Mouse (Mus musculus) frontal cortex, postnatal 14 days (tissue): ENCODE data around the gene Kmt2e.
A peak's percentile ranks its signal among the peaks of the same experiment; 100 is the strongest.

Experiments used
- DNase-seq, 2 experiments: peaks; one replicate each; pipeline ENCODE4 v3.0.0; 2022; ENCODE audit warnings: low spot score in 2 of 2

Kmt2e gene

GRCm38 (mm10) chr5:23410040-23410717, 24.1 kb upstream of the Kmt2e start:
- DNase-seq: no peak

DNA sequence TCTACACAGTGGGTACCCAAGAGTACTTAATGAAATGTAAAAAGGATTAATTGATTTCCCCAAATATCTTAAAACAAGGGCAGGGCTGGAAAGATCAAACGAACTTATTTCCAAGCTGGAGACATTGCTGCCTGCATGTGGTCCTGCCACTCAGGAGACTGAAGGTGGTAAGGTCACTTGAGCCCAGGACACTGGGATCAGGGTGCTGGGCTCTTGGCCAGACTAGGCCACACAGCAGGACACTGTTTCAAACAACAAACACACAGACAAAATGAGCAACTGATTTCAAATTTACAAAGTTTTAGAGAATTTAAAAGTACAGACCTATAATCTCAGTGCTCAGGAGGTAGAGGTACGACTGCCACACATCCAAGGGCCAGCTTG, 23.5 kb upstream of the Kmt2e start:
- no peak for DNase-seq

GRCm38 (mm10) chr5:23411640-23412039, 22.6 kb upstream of the Kmt2e start:
- DNase-seq: peak in 1 of 2 experiments; percentile 29

DNA sequence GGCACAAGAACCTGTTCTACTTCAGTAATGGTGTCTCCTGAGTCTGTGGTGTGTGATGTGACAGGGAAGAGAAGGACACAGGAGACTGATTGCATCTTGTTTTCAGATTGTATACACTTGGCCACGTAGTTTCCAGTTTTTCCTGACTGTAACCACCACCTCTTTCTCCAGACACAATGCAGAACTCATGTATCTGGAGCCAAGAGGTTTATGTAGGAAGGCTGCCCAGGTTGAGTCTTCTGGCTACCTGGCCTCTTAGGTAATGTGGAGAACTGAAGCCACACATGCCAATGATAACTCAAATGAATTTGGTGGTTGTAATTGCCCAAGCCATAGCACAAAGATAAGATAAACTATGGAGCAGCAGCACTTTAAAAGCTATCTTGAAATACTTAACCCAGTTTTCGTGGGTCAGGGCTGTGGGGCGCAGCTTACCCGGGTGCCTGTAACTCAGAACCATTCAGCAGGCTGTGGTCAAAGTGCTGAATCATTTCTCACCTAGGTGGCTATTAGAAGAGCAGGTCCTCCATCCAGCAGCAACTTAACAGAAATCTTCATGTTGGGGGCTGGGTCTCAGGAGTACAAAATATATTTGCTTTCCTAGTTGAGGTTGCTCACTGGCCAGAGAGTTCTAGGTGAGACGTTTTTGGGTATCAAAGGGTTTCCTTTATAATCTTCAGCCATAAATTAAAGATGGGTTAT, 21.8 kb upstream of the Kmt2e start:
- no peak for DNase-seq

DNA sequence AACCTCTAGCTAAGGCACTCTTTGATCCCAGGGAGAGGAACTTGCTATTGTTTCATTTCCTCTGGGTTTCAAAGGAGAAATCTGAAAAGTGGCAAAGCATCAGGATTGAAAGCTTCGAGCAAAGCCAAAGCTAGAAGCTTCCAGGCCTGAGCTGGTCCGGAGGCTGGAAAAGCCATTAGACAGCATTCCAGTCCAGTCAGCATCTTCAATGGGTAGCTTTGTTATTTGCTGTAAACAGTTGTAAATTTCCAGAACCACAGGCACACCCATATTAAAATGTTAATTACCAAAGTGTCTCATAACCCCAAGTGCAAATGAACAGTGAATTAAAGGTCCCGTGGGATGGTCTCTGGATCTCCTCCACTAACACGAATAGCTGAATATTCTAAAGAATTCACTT, 21.2 kb upstream of the Kmt2e start:
- DNase-seq: no peak

- no peak for DNase-seq
Observed at GRCm38 (mm10) chr5:23413575-23414470, 20.4 kb upstream of the Kmt2e start.

GRCm38 (mm10) chr5:23414490-23415126, 19.6 kb upstream of the Kmt2e start:
- DNase-seq: no peak

GRCm38 (mm10) chr5:23415571-23416285, 18.5 kb upstream of the Kmt2e start:
- DNase-seq: no peak

DNA sequence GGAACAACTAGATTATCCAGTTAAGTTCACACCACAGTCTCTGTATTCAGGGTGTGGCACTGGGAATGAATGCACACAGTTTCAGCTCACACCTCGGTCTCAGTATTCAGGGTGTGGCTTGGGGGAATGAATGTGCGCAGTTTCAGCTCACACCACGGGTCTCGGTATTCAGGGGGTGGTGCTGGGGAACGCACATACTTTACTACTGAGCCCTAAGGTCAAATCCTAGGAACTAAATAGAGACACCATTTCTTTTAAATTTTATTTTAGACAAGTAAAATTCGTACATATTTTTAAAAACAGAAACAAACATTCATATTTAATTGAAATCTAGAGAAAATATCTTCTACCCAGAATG, 18.0 kb upstream of the Kmt2e start:
- DNase-seq: no peak

GRCm38 (mm10) chr5:23417716-23418115, 16.5 kb upstream of the Kmt2e start:
- DNase-seq: no peak

- peak; percentile 76 to 77 for DNase-seq
Observed at GRCm38 (mm10) chr5:23418147-23418781, 16.0 kb upstream of the Kmt2e start.

DNA sequence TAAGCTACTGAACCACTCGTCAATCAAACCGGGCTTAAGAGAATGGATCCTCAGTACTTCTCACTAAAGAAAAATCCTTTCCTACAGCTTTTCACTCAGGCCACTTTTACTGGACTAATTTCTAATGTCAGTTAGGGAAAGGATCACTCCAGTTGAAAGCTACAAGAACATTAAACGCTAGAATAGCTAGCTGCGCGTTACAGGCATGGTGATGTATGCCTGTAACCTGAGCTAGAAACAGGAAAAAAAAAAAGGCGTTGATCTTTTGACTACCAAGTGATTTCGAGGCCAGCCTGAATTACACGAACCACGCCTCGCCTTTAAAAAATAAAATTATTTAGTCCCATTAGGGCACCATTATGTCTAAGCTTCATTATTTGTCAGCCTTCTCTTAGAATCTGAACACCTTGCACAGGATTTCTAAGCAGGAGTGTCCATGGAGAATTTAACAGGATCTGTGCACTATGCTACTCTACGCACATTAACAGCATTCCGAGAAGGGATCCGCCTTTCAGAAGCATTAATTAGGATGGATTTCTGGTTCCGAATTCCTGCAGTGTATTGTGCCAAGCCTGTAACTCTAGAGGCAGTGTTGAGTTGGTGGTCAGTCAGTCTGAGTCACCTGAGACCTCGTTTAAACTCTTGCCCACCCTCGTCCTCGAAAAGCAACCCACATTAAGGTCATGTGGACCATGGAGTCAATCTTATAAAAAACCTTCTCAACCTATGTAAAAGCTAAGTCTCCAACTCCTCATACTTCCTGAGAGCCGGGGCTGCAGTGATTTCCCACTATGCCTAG, 15.2 kb upstream of the Kmt2e start:
- DNase-seq: no peak

DNA sequence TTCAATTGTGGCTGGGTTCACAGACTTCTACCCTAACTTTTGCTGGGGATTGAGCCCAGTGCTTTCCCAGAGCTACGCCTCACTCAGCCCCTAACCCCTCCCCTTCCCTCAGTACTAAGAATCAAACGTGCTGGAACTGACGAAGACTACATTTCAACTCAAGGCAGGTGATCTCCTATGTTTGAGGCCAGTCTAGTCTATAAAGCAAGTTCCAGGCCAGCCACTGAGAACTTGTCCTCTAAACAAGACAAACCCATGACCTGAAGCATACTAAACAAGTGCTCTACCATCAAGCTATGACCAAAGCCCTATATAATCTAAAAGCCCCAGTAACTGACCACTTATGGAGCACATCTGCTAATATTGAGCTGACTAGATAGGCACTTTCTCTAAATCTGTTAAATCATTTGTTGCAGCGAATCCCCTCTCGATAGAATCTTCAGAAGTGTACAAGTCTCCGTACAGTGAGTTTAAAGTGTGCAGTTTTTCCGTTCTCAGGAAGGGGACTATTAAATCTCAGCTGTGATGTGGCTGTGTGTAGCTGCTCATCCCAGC, 14.5 kb upstream of the Kmt2e start:
- DNase-seq: no peak

GRCm38 (mm10) chr5:23420410-23420809, 13.8 kb upstream of the Kmt2e start:
- DNase-seq: no peak

GRCm38 (mm10) chr5:23421440-23421839, 12.8 kb upstream of the Kmt2e start:
- no peak for DNase-seq

DNA sequence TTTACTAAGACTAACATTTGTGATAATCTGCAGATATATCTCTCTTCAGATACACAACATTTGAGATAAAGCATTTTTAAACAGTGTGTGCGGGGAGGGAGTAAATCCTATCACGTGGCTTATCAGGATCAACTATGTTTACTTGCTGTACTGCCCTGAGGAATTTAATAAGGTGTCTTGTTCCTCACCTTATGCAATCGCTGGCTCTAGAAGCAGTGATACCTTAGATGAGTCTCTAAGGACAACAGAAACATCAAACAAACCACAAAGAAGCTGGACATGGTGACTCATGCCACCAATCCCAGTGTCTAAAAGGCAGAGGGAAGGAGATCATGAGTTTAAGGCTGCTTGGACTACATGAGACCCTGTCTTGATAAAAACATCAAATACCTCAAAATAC, 11.2 kb upstream of the Kmt2e start:
- no peak for DNase-seq

DNA sequence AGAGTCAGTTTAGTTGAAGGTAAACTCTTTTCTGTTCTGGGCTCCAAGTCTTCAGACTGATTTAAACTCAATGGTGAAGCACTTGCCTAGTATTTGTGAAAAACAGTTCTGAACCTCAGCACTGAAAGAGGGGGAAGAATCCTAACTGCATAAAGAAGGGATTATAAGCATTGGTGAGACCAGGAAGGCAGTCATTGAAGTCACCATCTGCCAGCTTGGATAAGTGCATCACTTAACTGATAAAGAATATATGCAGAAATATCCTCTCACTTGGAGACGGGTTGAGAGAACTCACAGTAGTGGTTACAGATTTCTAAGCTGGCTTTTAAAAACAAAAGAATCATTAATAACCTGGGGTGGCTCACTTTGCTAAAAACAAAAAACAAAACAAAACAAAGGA, 6.7 kb upstream of the Kmt2e start:
- no peak for DNase-seq

- no peak for DNase-seq
Observed at GRCm38 (mm10) chr5:23431070-23431864, 3.0 kb upstream of the Kmt2e start.
